Mouse (Mus musculus) v-Abl transformed pro-B cells (cell line): ENCODE data around the gene Nppc.

ENCODE experiments used
- in situ Hi-C, 2 experiments: fragments of 400-800 bp; cut with MboI; formaldehyde crosslinking; loops; one replicate each; pipeline ENCODE4 v1.15.1; 2025; ENCODE audit not compliant: unreplicated experiment in 2 of 2

Gene Nppc

GRCm38 (mm10) chr1:86657071-86657470, 13.3 kb downstream of the Nppc start:
- in situ Hi-C loops: no loop called here

- in situ Hi-C loops: no loop called here
Measured at GRCm38 (mm10) chr1:86652675-86653074, 17.7 kb downstream of the Nppc start.

DNA sequence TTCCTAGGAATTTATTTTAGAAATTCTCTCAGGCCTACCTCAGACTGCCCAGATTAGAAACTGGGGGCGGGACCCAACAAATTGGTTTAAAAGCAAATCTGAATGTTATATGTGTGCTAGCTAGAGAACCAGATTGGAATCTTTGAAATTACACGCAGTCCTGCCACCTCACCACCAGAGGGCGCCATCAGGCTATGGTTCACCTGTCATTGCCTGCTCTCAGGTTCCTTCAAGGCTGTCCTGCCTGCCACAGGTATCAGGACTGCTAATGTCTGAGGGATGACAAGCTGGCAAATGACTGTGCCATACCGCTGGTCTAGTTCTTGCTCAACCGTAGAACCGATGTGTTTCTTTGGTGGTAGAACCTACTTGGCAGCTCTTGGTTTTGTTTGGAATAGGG, 20.1 kb downstream of the Nppc start:
- in situ Hi-C loops: no loop called here

DNA sequence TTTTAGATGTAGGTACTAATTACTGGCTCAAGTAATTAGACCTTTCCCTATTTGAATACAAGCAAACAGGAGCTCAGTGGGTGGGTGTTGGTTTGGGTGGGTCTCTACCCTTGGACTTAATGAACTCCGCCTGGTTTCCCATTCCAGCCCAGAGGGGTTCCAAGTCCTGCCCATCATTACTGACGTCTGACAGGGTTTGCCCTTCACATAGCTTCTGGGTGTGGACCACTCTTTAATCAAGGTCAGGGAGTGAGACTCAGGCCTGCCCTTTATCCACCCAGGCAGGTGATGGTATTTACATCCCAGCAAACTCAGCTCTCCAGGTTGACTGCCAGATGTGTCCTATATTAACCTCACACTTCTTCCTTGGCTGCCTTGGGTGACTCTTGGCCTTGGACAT, 22.9 kb downstream of the Nppc start:
- in situ Hi-C loops: loop anchor here (5.0 kb wide), 1 partner anchor 395 kb away; no protein-coding TSS in a partner anchor

- in situ Hi-C loops: no loop called here
Measured at GRCm38 (mm10) chr1:86643101-86643809, 27.1 kb downstream of the Nppc start.

- in situ Hi-C loops: no loop called here
Measured at GRCm38 (mm10) chr1:86634751-86635359, 35.5 kb downstream of the Nppc start.

DNA sequence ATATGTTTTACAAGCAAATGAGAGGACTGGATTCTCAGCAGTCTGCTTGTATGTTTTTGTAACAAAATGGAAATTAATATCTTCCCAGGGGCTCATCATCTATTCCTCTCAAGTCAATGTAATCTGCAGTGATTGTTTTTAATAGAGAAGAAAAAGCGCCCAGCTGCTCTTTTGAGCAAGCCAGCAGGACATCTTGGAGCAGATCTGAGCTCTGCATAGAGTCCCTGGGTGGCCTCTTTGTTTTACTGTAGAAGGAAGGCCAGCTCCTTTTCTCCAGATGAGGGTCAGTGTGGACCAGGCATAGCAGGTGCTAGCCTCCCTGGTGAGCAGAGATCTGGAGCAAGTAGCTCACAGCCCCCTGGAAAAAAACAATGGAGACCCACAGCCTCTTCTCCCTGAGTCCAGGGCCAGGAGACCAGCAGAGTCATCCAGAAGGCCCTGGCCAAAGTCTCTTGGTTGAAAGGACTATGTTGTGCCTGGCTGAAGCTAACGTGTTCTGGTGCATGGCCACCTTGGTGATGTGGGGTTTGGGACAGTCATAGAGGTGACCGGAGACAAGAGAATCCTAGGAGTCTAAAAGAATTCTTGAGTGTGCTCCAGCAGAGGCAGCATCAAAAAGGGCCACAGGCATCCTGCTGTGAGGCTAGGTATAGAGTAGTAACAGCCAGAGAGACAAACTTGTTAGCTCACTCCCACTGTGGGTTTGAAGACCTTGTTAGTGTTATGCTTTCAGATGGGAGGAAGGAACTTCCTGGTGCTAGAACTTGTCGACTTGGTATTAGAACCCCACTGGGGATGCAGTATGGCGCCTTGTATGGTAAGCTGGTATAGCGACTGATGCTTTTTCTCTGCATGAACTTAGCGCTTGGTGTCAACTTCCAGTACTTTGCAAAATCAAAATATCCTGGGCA, 36.3 kb downstream of the Nppc start:
- in situ Hi-C loops: no loop called here

GRCm38 (mm10) chr1:86633434-86633833, 36.9 kb downstream of the Nppc start:
- in situ Hi-C loops: no loop called here

DNA sequence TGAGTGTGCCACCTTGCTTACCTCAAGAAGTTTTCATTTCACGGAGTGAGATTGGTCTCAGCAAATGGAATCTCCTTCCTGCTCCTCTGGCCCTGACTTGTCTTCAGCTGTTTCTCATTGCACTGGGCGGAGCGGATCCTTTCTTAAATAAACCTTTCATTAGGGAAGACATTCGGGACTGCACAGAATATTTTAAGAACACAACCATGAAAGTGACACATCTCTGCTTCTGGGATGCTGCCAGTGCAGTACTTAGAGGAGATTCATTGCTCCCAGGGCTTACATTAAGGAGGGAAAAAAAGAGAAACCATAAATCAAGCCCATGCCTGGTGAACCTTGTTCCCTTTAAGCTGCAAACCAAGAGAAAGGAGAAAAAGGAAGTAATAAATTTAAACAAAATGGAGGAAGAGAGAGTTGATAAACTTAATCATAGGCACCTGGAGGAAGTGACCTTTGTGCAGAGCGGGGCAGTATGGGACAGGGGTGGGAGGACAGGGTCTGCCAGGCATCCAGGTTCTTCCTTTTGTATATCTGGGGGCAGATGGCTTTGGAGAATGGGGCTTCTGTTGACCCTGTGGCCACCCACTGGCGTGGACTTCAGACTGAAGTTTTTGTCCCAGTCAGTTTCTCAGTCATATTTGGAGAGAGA, 37.5 kb downstream of the Nppc start:
- in situ Hi-C loops: no loop called here

DNA sequence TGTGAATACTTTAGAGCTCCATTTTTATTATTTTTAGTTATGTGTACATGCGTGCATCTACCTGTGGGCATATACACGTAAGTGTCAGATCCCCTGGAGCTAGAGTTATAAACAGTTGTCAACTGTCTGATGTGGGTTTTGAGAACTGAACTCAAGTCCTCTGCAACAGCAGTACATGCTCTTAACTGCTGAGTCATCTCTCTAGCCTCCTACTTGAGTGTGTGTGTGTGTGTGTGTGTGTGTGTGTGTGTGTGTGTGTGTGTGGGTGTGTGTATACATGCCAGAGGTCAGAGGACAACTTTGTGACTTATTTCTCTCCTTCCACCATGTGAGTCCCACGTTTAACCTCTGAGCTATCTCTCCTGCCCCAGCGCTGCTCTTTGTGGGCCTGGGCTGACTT, 39.8 kb downstream of the Nppc start:
- in situ Hi-C loops: no loop called here

DNA sequence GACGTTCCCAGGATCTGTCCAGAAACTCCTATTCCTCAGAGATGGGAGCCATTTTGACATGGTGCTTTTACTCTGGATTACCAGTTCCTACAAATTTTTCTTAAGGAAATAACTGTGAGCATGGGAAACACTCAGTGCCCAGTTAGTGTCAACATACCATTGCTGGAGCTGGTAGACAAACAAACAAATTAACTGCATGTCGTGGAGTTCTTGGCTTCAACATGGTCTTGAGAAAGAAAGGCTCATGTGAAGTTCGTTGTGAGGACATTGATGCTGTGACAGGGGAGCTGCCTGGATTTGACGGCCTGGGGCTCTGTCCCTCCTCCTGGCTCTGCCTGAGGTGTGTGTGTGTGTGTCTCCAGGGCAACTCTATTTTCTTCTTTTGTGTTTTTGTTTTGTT, 40.4 kb downstream of the Nppc start:
- in situ Hi-C loops: no loop called here

DNA sequence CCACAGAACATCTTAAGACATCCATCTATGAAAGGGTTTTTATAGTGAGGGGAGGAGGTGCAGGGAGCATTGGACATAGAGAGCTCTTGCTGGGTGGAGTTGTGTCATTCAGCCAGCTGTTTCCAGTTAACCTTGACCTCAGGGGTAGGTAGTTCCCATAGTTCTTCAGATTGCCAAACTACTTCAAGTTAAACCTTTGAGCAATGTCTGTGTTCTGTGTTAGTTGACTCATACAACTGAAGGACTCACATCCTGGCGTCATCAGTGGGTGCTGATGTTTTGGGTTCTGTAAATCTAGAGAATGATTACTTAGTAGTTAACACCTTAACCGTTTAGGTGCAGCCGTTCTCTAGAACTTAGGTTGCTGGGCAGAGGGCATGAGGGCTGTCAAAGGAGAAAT, 42.1 kb downstream of the Nppc start:
- in situ Hi-C loops: no loop called here

DNA sequence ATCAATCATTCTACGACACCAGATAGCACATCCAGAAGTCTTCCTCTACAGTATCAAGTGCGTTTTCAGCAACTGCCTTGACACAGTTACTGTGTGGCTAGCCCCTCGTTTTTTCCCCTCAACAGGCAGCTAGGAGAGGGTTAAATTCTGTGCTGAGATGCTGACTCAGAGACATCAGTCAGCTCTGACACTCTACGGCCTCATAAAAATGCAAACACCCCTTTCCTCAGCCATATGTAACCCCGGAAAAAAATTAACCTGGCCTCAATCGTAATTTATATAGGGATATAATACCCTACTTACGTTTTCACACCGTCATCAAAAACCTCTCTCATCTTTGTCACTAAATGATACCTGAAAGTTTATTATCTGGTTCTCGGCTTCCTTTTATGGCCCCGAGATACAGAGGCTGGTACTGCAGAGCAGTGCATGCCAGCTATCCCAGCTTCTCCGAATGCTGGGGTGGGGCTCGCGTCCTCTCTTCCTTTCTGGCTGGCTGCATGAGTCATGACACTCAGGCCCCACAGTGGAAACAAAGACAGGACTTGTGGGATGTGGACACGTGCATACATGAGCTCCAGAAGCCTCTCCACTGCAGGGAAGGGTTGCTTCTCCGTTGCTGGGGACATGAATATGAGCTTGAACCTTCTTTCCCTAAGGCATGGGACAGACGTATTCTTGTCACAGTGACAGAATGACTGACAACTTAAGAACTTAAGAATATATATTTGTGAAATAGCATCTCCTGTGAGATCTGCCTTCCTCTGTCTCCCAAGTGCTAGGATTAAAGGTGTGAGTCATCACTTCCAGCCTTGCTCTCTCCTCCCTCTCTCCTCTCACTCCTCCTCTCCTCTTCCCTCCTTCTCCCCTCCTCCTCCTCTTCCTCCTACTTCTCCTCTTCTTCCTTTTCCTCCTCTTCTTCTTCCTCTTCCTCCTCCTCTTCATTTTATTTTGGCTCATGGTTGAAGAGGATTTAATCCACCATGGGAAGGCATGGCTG, 47.1 kb downstream of the Nppc start:
- in situ Hi-C loops: loop anchor here in 1 of 2 experiments (25.0 kb wide), 1 partner anchor 1664 kb away; the partner anchor contains the start of genes Hjurp and Trpm8

- in situ Hi-C loops: loop anchor here in 1 of 2 experiments (25.0 kb wide), 1 partner anchor 1665 kb away; the partner anchor contains the start of genes Hjurp and Trpm8
Measured at GRCm38 (mm10) chr1:86622296-86622695, 48.1 kb downstream of the Nppc start.

GRCm38 (mm10) chr1:86618454-86619125, 51.8 kb downstream of the Nppc start:
- in situ Hi-C loops: loop anchor here (5.0 to 25.0 kb wide), 3 partner anchors 426 to 1669 kb away; partner anchors contain the start of genes Hjurp (in 1 of the 2) and Trpm8 (in 1 of the 2)
